Mouse (Mus musculus): Measurements from ENCODE around the gene Ehmt2. TPM values are rescaled to one million over a fixed set of nuclear protein-coding genes. Genes with fewer than 3 reads are reported as not detected.

Gene Ehmt2
- polyA plus RNA-seq, 1 experiment = 104 TPM

GRCm38 (mm10) chr17:34861704-34862415 lies 36.4 kb upstream of the Ehmt2 start:
- no peak overlapping the region for H3K27ac ChIP-seq (ENCODE audit: control insufficient read depth, insufficient read depth, low read depth, low read length, poor library complexity)
- no peak overlapping the region for H3K4me3 ChIP-seq (replicated peaks; ENCODE audit: control insufficient read depth, low read depth, low read length)
- no peak for TF ChIP-seq CTCF (IDR thresholded peaks at IDR 0.05; ENCODE audit: control insufficient read depth, insufficient read depth, low read length)
- no peak for TF ChIP-seq POLR2A (IDR thresholded peaks at IDR 0.05; ENCODE audit: borderline replicate concordance, control insufficient read depth, low read depth, low read length)

GRCm38 (mm10) chr17:34862416-34863081 lies 35.7 kb upstream of the Ehmt2 start, which contains the start of gene Cfb:
TSS of gene Cfb (minus strand) at chr17:34862518.
- no peak within 1 kb of the TSS for H3K4me3 ChIP-seq (replicated peaks; ENCODE audit: control insufficient read depth, low read depth, low read length)
- no peak within 1 kb of the TSS for H3K27ac ChIP-seq (ENCODE audit: control insufficient read depth, insufficient read depth, low read depth, low read length, poor library complexity)
- H3K4me1 ChIP-seq (ENCODE audit: control insufficient read depth, insufficient read depth, low read length) = no peaks in the 10 kb centered on the region
- WGBS = 43% methylated on average over 8 of the region's 8 CpGs
- TF ChIP-seq POLR2A (IDR thresholded peaks at IDR 0.05; ENCODE audit: borderline replicate concordance, control insufficient read depth, low read depth, low read length) (no peak), CTCF (IDR thresholded peaks at IDR 0.05; ENCODE audit: control insufficient read depth, insufficient read depth, low read length) (no peak)

More at GRCm38 (mm10) chr17:34861704-34862415, 36.4 kb upstream of the Ehmt2 start:
- WGBS = 79% methylated on average over 13 of the region's 13 CpGs
- no peaks in the 10 kb centered on the region for H3K4me1 ChIP-seq (ENCODE audit: control insufficient read depth, insufficient read depth, low read length)

- no peaks in the 10 kb centered on the region for H3K4me1 ChIP-seq (ENCODE audit: control insufficient read depth, insufficient read depth, low read length)
- 54% methylated on average over 7 of the region's 7 CpGs for WGBS
- no peak overlapping the region for H3K27ac ChIP-seq (ENCODE audit: control insufficient read depth, insufficient read depth, low read depth, low read length, poor library complexity)
- H3K4me3 ChIP-seq (replicated peaks; ENCODE audit: control insufficient read depth, low read depth, low read length) = no peak overlapping the region
- TF ChIP-seq CTCF (IDR thresholded peaks at IDR 0.05; ENCODE audit: control insufficient read depth, insufficient read depth, low read length) (no peak), POLR2A (IDR thresholded peaks at IDR 0.05; ENCODE audit: borderline replicate concordance, control insufficient read depth, low read depth, low read length) (no peak)
Observed at GRCm38 (mm10) chr17:34865981-34866380, 32.3 kb upstream of the Ehmt2 start.

- no peak overlapping the region for H3K4me3 ChIP-seq (replicated peaks; ENCODE audit: control insufficient read depth, low read depth, low read length)
- TF ChIP-seq POLR2A (IDR thresholded peaks at IDR 0.05; ENCODE audit: borderline replicate concordance, control insufficient read depth, low read depth, low read length) = no peak
- no peak for TF ChIP-seq CTCF (IDR thresholded peaks at IDR 0.05; ENCODE audit: control insufficient read depth, insufficient read depth, low read length)
- no peaks in the 10 kb centered on the region for H3K4me1 ChIP-seq (ENCODE audit: control insufficient read depth, insufficient read depth, low read length)
- no peak overlapping the region for H3K27ac ChIP-seq (ENCODE audit: control insufficient read depth, insufficient read depth, low read depth, low read length, poor library complexity)
- WGBS = 84% methylated on average over 6 of the region's 6 CpGs
Observed at GRCm38 (mm10) chr17:34874321-34874720, 23.9 kb upstream of the Ehmt2 start.

GRCm38 (mm10) chr17:34879336-34879879 lies 18.9 kb upstream of the Ehmt2 start, which contains the start of gene Zbtb12:
TSS of gene Zbtb12 (plus strand) at chr17:34879483.
- Histone ChIP-seq H3K27ac (ENCODE audit: control insufficient read depth, insufficient read depth, low read depth, low read length, poor library complexity) (no peak within 1 kb of the TSS), H3K4me1 (ENCODE audit: control insufficient read depth, insufficient read depth, low read length) (no peaks in the 10 kb centered on the region; the same call in 1 of the 2 replicates), H3K4me3 (replicated peaks; ENCODE audit: control insufficient read depth, low read depth, low read length) (no peak within 1 kb of the TSS)
- 36% methylated on average over 11 of the region's 11 CpGs for WGBS
- TF ChIP-seq POLR2A (IDR thresholded peaks at IDR 0.05; ENCODE audit: borderline replicate concordance, control insufficient read depth, low read depth, low read length) = no peak
- TF ChIP-seq CTCF (IDR thresholded peaks at IDR 0.05; ENCODE audit: control insufficient read depth, insufficient read depth, low read length) = no peak

GRCm38 (mm10) chr17:34881166-34881565 lies 17.1 kb upstream of the Ehmt2 start:
- Histone ChIP-seq H3K4me1 (ENCODE audit: control insufficient read depth, insufficient read depth, low read length) (no peaks in the 10 kb centered on the region; the same call in 1 of the 2 replicates), H3K4me3 (replicated peaks; ENCODE audit: control insufficient read depth, low read depth, low read length) (no peak overlapping the region), H3K27ac (ENCODE audit: control insufficient read depth, insufficient read depth, low read depth, low read length, poor library complexity) (no peak overlapping the region)
- no peak for TF ChIP-seq POLR2A (IDR thresholded peaks at IDR 0.05; ENCODE audit: borderline replicate concordance, control insufficient read depth, low read depth, low read length)

- no peaks in the 10 kb centered on the region; the same call in 1 of the 2 replicates for H3K4me1 ChIP-seq (ENCODE audit: control insufficient read depth, insufficient read depth, low read length)
- 86% methylated on average over 15 of the region's 15 CpGs for WGBS
- H3K27ac ChIP-seq (ENCODE audit: control insufficient read depth, insufficient read depth, low read depth, low read length, poor library complexity) = no peak within 1 kb of the TSS
- TF ChIP-seq POLR2A (IDR thresholded peaks at IDR 0.05; ENCODE audit: borderline replicate concordance, control insufficient read depth, low read depth, low read length) (no peak), CTCF (IDR thresholded peaks at IDR 0.05; ENCODE audit: control insufficient read depth, insufficient read depth, low read length) (no peak)
- no peak within 1 kb of the TSS for H3K4me3 ChIP-seq (replicated peaks; ENCODE audit: control insufficient read depth, low read depth, low read length)
Observed at GRCm38 (mm10) chr17:34881683-34882310, 16.5 kb upstream of the Ehmt2 start, which contains the start of gene Gm20547. TSS of gene Gm20547 (minus strand) at chr17:34882042.

- TF ChIP-seq POLR2A (IDR thresholded peaks at IDR 0.05; ENCODE audit: borderline replicate concordance, control insufficient read depth, low read depth, low read length) (no peak), CTCF (IDR thresholded peaks at IDR 0.05; ENCODE audit: control insufficient read depth, insufficient read depth, low read length) (no peak)
- Histone ChIP-seq H3K4me1 (ENCODE audit: control insufficient read depth, insufficient read depth, low read length) (peaks cover 2% of the 10 kb centered on the region), H3K27ac (ENCODE audit: control insufficient read depth, insufficient read depth, low read depth, low read length, poor library complexity) (no peak overlapping the region), H3K4me3 (replicated peaks; ENCODE audit: control insufficient read depth, low read depth, low read length) (no peak overlapping the region)
- 37% methylated on average over 3 of the region's 3 CpGs for WGBS
Observed at GRCm38 (mm10) chr17:34883332-34883731, 14.9 kb upstream of the Ehmt2 start.
